Mouse (Mus musculus) left cerebral cortex, adult 18-20 months (tissue): ENCODE measurements around the gene Ntm. TPM values are rescaled to one million over a fixed set of nuclear protein-coding genes. Genes with fewer than 3 reads are reported as not detected.

Experiments
- DNase-seq, 2 experiments: peaks; one replicate each; pipeline ENCODE4 v3.0.0; 2021 to 2022; ENCODE audit warnings: low spot score in 2 of 2, mixed read lengths in 1 of 2
- total RNA-seq, 2 experiments: library from RNA; stranded (reverse); gene quantifications; 2 replicates each; pipeline ENCODE4 v1.2.3; 2021

The Ntm gene
- total RNA-seq, 2 experiments from 2014 or later, result 250 to 265 TPM

GRCm38 (mm10) chr9:29197046-29197445 lies 765.9 kb downstream of the Ntm start:
- DNase-seq, result peak in 1 of 2 experiments; percentile 23

GRCm38 (mm10) chr9:29194265-29194664 lies 768.7 kb downstream of the Ntm start:
- DNase-seq, result no peak

GRCm38 (mm10) chr9:29183011-29183410 lies 779.9 kb downstream of the Ntm start:
- no peak for DNase-seq

GRCm38 (mm10) chr9:29181661-29182060 lies 781.3 kb downstream of the Ntm start:
- no peak for DNase-seq

GRCm38 (mm10) chr9:29165731-29166130 lies 797.2 kb downstream of the Ntm start:
- no peak for DNase-seq

GRCm38 (mm10) chr9:29161059-29161642 lies 801.8 kb downstream of the Ntm start:
- DNase-seq, result no peak

GRCm38 (mm10) chr9:29145901-29146300 lies 817.0 kb downstream of the Ntm start:
- DNase-seq, result no peak

GRCm38 (mm10) chr9:29136039-29136438 lies 826.9 kb downstream of the Ntm start:
- DNase-seq, result no peak

- no peak for DNase-seq
Observed at GRCm38 (mm10) chr9:29130717-29131292, 832.1 kb downstream of the Ntm start.

- DNase-seq, result no peak
Observed at GRCm38 (mm10) chr9:29130316-29130715, 832.6 kb downstream of the Ntm start.

- DNase-seq, result no peak
Observed at GRCm38 (mm10) chr9:29128416-29128815, 834.5 kb downstream of the Ntm start.

GRCm38 (mm10) chr9:29124455-29124854 lies 838.5 kb downstream of the Ntm start:
- DNase-seq, result no peak

- DNase-seq, result no peak
Observed at GRCm38 (mm10) chr9:29123828-29124227, 839.1 kb downstream of the Ntm start.

GRCm38 (mm10) chr9:29117561-29118112 lies 845.3 kb downstream of the Ntm start:
- DNase-seq, result no peak

- DNase-seq, result no peak
Observed at GRCm38 (mm10) chr9:29115337-29115736, 847.6 kb downstream of the Ntm start.

- no peak for DNase-seq
Observed at GRCm38 (mm10) chr9:29106771-29107170, 856.2 kb downstream of the Ntm start.

GRCm38 (mm10) chr9:29104442-29104841 lies 858.5 kb downstream of the Ntm start:
- no peak for DNase-seq

GRCm38 (mm10) chr9:29103993-29104392 lies 858.9 kb downstream of the Ntm start:
- no peak for DNase-seq

- no peak for DNase-seq
Observed at GRCm38 (mm10) chr9:29100624-29101023, 862.3 kb downstream of the Ntm start.

- no peak for DNase-seq
Observed at GRCm38 (mm10) chr9:29092443-29092842, 870.5 kb downstream of the Ntm start.

- no peak for DNase-seq
Observed at GRCm38 (mm10) chr9:29088657-29089056, 874.3 kb downstream of the Ntm start.

GRCm38 (mm10) chr9:29087656-29088055 lies 875.3 kb downstream of the Ntm start:
- DNase-seq, result no peak

- no peak for DNase-seq
Observed at GRCm38 (mm10) chr9:29087171-29087570, 875.8 kb downstream of the Ntm start.
